Mouse (Mus musculus) layer of hippocampus, adult 6 months (tissue): ENCODE measurements around the gene Ubiad1. TPM values are rescaled to one million over a fixed set of nuclear protein-coding genes. Genes with fewer than 3 reads are reported as not detected.

Experiments
- long read RNA-seq, 2 experiments: library from polyadenylated mRNA; unstranded; transcript quantifications; one replicate each; pipeline ENCODE4 v2.0.0; 2019 to 2020
- polyA plus RNA-seq: library from polyadenylated mRNA; unstranded; fragments of <200 nt; fragmentation: Nextera tagmentation; gene quantifications from 2 replicates; pipeline ENCODE4 v1.2.3, GENCODE M21; 2021

The Ubiad1 gene
- 4.4 and 5.7 TPM in 2 replicates for polyA plus RNA-seq
- long read RNA-seq, experiment 1, partial matches to known transcripts, result 0 of 6 reads
- long read RNA-seq, experiment 1, other reads (novel, unspliced or antisense), result 2 of 6 reads
- long read RNA-seq, experiment 2, transcript Ubiad1-201 (2 exons, 2,992 nt), result major isoform, 54 of 61 reads
- long read RNA-seq, experiment 2, partial matches to known transcripts, result 0 of 61 reads
- long read RNA-seq, experiment 2, other reads (novel, unspliced or antisense), result 6 of 61 reads

DNA sequence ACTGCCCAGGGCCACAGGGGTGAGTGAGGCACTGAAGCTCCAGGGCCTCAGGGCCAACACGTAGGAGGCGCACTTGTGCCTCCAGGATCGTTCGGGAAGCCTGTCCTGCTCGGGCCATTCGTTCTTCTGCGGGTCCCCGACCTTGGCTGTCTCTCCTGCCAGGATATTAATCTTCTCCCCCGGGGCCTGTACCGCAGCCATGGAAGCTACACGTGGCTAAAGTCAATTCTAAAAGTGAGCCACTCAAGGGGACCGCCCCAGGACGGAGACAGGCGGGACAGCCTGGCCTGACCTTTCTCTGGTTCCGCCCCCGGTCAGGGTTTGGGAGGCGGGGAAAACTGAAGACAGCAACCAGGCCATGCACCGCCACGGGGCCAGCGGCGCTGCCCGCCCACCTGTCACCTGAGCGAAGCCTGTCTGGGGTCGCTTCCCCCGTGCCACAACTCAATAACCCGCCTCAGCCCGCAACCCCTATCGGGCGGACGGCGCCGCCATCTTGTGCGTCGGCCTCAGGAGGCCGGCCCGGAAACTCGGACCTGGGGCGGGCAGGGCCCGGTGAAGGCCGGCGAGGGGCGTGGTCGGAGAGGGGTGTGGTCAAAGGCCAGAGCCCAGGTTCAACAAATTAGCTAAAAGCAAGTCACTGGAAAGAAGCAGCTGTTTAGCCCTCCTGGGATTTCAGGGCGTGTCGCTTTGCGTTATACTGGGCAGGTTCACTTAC, at the start of gene Ubiad1:
Gene Ubiad1 (minus strand): TSS at position 522 of the 718 bp plus-strand sequence.

DNA sequence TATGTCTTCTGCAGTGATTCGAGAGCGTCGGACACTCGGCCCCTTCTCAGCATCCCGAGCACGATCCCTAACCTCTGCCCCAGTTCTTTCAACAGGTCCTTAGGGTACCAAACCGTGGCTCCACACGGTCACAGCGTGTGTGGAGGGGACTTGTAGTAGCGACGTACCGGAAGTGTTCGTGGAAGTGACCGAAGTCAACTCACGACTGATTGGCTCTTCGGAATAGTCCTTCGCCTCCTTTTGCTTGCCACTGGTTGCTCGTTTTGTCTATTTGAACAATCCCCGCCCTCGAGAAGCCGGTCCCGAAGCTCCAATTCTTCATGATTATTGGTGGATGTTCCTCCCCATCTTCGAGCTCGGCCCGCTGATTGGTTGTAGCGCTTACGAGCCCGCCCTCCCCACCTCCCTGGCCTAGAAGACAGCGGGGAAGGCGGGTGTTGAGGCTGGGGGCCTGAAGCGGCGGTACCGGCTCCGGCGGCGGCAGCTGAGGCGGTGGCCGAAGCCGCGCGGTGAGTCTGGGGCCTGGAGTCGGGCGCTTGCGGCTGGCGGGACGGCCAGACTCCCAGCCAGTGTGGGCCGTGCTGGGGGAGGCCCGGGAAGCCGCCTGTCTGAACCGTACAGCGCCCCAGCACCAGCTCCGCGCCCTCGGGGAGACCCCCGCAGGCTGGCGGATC, 3.7 kb upstream of the Ubiad1 start, which contains the start of gene Mtor:
Gene Mtor (plus strand): TSS at position 433 of the 674 bp plus-strand sequence.

Other genes with a start within 250 kb of the Ubiad1 start
- 12.5 and 15.1 TPM in 2 replicates for gene Disp3, start 156.8 kb downstream of the Ubiad1 start, polyA plus RNA-seq
- gene Mtor, start 3.8 kb upstream of the Ubiad1 start, polyA plus RNA-seq, result 19.7 and 23.0 TPM in 2 replicates
- 0.09 and 0.30 TPM in 2 replicates for gene Angptl7, start 55.7 kb upstream of the Ubiad1 start, polyA plus RNA-seq
- gene Exosc10, start 113.7 kb upstream of the Ubiad1 start, polyA plus RNA-seq, result 34.8 and 37.4 TPM in 2 replicates
- gene Srm, start 146.7 kb upstream of the Ubiad1 start, polyA plus RNA-seq, result 83.7 and 83.8 TPM in 2 replicates
- not detected in 2 replicates for gene Masp2, start 157.8 kb upstream of the Ubiad1 start, polyA plus RNA-seq
- gene Tardbp, start 182.2 kb upstream of the Ubiad1 start, polyA plus RNA-seq, result 32.0 and 33.6 TPM in 2 replicates
- not detected in 2 replicates for gene Gm572, start 198.5 kb upstream of the Ubiad1 start, polyA plus RNA-seq